Mouse (Mus musculus) kidney, postnatal 10 days (tissue): ENCODE data around the gene Ccdc81.

Experiments used
- DNase-seq: peaks from one replicate; pipeline ENCODE4 v3.0.0; 2021; ENCODE audit warnings: mixed read lengths

Gene Ccdc81

DNA sequence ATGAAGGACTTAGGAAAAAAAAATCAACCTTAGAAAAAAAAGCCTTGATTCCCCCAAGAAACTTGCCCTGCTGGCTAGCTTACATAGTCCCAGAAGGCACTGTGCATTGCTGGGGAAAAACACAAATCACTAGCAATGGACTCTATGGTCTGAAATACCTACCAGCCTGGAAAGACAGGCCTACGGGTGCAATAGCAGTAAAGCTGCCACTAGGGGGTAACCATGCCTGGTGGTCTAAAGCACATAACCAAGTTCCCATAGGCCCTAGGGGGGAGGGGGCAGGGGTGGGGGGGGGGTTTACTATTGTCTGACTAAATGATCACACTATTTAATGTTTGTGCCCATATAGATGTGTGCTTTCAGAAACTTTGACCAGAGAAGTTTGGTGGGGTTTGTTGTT is 38.7 kb downstream of the Ccdc81 start:
- DNase-seq, result no peak

DNA sequence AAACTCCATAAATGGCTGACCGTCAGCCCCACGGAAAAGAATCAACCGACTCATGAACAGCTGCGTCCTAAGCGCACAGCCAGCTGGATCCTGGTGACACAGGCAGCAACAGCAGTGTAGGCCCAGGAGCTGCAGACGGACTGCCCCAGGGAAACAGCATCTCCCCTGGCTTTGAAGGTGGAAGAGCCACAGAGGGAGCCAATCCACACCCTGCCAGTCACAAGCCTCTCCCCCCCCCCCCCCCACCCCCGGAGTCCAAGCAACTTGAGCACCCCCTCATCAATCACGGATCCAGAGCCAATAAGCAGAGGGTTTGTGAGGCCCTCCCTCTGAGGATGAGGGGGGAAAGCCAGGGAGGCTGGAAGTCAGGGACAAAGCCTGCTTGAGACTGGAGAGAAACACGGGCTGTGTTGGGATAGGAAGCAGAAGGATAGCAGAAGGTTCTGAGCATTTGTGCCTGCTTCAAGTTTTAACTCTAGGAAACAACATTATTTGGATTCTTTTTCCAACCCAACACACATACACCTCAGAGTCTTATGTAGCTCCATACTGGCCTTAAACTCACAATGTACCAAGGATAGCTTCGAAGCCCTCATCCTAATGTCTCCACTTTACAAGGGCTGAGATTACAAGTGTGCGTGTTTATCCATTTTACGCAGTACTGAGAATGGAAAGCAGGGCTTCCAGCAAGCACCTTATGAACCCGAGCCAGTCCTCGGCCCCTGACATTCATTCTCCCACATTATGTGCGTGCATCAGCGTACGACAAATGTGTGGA is 46.8 kb downstream of the Ccdc81 start:
- DNase-seq, result no peak

DNA sequence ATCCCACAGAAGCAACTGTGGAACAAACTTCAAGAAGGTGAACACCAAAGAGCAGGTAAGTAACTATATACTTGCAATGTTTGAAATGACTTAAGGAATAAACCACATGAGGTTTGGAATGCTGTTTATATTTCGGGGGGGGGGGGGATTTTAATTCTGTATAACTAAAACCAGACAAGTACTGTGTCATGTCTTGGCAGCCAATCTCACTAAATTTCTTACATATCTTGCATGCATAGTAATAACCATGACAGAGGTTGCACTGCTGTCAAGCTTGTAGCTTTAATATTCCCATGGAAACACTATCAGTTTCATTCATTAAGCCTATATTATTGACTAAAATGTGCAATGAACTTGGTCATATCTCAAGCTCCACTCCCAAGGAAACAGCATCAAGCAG is 48.2 kb downstream of the Ccdc81 start:
- DNase-seq, result no peak

DNA sequence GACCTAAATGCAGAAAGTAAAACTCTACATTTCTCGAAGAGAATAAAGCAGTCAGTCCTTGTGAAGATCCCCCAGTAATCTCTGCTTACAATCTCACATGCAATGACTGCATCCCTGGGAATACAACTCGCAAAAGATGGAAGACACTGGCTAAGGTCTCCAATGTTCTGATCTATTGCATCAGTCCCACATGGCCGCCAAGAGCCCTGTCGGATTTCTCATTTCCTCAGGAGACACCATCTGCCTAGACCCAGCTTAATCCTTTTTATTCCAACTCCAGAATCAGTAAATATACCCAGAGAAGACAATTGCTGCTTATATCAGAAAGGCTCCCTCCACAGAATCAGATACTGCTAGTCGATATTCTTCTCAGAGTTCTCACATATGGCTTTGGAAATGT is 50.3 kb downstream of the Ccdc81 start:
- no peak for DNase-seq

DNA sequence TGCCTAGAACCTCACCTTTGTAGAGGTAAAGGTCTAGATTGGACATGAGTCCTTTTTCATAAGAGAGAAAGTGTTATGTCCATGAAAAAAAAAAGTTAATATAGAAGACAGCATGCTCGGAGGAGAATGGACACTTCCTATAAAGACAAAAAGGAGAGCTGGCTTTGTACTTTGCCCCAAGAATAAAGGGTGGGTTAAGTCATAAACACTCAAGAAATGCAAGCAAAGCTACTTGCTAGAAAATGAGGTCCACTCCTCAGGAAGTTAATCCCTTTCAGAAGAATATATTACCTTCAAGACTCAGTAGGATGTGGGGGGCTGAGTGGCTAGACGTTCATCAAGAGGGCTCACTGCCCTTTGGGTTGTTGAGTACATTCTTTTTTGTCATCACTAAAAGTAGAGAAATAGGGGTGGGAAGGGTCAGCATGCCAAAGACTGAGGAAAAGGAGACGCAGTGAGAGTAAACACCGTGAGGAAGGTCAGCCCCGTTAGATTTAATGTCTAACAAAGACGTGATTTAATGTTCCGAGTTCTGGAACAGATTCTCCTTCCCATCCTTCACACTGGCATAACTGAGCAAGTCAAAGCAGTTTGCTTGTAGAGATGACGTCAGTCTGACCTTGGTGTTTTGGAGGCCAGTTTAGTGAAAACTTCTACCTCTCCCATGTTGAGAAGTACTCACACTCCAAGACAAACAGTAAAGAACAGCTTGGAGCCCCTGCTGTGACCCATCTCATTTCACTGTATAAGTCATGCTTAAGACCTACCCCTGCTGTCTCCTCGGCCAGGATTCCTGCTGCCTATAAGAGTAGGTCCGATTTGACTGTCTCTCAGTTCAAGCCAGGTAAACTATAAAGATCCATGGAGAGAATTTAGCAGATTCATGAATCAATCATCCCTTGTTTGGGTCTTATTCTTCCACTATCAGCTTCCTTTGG is 51.0 kb downstream of the Ccdc81 start:
- DNase-seq, result no peak

DNA sequence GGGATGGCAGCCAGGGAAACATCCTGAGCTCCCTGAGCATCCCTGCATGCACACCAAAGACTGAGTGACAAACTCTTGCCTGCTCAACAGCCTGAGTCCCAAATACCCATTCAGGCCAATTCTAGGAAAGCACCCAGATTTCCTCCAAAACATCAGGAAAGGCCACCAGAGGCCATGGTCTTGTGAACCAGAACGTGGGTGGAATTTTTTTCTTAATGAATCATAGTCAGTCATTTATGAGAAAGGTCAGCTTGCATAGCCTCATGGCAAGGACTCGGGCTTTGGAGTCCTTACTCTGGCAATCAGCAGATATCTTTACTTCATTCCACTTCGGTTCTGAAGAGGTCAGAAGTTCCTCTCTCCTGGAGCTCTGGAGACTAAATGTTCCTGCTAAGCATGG is 52.9 kb downstream of the Ccdc81 start:
- no peak for DNase-seq

DNA sequence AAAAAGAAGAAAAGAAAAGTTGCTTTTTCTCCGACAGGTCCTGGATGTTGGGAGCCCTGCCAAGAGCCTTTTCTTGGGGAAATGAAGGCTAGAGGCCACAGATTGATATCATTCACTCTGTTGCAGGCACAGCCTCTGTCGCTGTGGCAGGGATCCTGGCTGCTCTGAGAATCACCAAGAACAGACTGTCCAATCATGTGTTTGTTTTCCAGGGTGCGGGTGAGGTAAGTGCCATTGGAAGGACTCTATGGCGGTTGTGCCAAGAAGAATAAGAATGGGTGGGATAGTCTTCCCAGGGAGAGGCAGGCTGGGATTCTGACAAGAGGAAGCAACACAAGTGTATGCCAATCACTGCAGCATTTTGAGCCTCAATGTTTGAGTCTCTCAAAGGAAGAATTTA is 57.8 kb downstream of the Ccdc81 start:
- no peak for DNase-seq

DNA sequence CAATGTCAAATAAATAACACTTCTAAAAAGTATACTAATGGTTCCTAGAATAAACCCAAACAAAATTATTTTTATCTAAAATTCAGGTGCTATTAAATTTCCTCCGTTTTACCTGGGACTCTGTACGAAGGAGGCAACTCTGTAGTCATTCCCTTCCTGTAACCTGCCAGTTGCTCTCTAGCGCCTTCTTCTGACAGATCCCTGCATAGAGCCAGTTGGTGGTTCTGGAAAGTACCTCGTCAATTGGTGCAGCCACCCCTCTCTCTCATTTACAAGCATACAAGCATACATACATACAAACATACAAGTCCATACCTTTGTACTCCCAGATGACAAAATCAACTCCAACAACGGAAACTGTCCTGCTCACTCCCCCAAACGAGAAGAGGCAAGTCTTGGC is 59.9 kb downstream of the Ccdc81 start:
- peak; percentile 65 for DNase-seq

DNA sequence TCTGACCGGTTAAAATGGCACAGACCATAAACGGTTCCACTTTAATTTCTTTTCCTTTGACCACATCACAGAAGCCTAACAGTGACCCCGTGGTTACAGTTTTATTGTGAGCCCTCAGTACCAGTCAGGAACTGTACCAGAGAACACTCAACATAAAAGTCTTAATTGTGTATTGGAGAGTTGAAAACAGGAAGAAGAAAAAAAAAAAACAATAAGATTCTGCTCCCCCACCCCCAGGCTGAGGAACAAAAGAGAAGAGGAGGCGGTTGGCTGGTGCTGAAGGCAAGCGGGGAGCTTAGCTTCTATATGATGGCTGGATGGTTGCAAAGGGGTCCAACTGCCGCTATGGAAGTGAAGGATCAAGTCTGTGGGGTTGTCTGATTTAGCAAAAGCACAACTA is 60.3 kb downstream of the Ccdc81 start:
- no peak for DNase-seq

DNA sequence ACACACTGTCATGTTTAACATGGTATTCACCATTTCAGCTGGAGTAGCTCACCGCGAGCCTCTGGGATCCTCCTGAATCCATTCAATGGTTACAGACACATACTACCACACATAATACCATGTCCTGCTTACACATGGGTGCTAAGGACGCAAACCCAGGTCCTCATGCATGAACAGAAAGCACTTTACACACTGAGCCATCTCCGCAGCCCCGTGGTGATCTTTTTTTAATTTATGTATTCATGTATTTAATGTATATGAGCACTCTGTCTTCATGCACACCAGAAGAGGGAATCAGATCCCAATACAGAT is 61.1 kb downstream of the Ccdc81 start:
- no peak for DNase-seq

DNA sequence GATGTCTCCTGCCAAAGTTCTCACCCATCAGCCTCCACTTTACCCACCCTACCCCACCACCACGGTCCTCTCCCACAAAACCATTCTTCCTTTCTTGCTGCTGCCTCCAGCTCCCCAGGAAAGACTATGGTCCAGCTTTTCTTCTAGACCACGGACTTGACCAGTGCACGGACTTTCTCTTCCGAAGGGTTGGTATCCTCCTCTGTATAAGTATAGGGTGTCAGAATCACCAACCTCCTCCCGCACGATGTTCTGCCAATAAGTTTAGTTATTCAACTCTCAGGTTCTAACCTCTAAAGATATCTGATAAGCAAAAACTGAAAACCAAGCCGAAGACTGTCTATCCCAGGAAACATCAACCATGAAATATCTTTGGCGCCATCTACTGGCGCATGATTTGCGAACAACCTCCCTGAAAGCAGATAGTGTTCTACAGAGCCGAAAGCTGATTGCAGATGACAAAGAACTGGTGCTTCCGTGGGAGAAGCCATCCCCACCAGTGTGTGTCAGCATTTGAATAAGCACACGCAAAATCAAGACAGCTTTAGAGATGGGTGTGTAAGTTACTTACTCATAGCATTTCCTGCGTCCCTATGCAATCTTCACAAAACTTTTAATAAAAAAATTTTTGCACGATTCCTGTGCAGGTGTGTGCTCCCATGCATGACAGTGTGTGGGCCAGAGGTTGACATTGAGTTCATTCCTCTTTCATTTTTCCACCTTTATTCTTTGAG is 61.6 kb downstream of the Ccdc81 start:
- DNase-seq, result peak; percentile 91

DNA sequence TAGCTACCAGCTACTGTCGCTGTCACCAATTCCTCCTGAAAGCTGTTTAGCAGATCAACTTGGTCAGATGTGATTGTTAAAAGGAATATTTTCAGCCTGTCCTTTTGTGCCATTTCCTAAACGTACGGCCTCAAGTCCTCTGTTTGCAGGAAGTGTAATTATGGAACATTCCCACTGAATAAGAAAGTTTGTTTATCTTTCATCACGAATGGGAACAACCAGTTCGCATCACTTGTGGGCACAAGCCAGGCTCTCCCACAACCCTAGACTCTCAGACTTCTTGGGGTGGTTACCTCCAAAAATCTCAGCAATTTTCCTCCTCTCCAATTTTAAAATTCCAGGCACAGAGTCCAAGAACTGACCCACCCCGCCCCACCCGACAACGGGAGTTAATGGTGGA is 63.7 kb downstream of the Ccdc81 start:
- DNase-seq, result no peak

DNA sequence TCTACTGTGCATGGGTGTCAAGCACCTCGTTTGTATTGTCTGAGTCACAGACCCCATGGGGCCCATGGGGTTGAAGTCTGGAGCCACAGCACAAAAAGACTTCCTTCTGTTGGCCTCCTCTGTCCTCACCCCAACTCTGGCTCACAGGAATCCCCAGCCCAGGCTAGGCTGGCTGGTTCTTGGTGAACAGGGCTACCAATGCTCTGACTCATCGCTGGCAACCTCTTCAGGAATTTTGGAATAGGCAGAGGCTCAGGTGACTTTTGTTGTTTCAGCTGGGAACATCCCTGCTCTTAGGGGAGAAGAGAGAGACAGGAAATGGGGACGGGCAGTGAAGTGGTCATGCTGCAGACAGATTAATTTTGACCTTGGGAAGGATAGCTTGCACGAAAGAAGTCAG is 65.6 kb downstream of the Ccdc81 start:
- DNase-seq, result no peak

DNA sequence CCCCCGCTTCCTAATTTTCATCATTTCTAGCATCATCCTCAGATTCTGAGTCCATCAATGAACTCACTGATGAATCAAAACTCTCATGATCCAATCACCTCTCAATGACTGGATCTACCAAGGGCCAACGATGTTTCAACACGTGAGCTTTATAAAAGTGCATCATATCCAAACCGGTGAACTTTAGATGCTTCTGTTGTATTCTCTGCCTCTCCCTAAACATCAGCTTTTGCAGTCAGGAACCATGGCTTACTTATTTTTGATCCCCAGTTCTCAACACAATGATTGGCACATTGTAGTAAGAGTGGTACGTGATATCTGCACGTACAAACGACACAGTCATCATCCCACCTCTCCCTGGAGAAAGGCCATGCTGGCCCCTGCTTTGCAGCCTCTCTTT is 66.8 kb downstream of the Ccdc81 start:
- DNase-seq, result no peak

DNA sequence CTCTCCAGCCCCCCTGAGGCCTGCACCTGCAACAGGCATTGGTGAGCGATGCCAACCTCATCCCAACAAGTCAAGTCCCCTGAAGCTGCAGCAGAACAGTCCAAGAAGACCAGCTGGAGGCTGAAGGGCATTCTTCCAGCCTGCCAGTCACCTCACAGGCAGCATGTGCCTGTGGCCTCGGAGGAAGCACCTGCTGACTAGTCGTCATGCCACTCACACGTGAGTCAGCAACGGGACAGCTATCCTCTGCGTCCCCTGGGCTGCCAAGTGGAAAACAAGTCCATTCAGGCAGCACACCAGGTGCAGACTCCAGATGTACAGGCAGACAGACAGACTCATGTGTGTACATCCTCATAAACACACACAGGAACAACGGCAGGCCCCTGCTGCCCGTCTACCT is 67.9 kb downstream of the Ccdc81 start:
- DNase-seq, result no peak

DNA sequence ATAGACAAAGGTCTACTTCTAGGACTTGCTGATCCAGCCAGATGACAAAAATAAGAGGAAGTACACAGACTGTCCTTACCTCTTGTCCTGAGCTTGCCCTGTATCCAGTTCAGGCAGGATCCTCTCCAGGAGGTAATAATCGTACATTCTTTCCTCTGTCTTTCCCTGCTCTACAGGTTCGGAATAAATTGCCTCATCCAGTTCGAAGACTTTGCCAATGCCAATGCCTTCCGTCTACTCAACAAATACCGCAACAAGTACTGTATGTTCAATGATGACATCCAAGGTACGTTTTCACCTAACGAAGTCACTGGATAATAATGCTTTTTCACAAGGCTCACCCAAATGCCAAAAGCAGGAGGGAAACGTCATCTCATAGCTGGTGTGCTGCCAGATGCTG is 69.9 kb downstream of the Ccdc81 start:
- no peak for DNase-seq

DNA sequence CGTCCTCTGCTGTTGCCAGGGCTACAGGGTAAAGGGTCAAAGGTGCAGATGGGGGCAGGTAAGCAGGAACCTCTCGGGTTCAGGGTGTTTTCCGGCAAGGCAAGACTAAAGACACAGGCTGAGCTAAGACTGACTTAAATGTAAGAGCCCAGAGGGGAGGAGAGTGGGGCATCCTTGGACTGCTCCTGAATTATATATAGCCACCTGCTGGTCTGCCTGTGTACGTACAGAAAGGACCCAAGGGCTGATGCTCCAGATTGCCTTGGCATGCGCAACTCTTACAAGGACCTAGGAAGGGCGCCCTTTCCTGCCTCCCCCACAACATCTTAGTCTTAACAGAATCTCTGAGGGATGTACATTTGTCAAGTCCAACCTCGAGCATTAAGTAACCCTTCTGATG is 74.2 kb downstream of the Ccdc81 start:
- DNase-seq, result peak; percentile 35

DNA sequence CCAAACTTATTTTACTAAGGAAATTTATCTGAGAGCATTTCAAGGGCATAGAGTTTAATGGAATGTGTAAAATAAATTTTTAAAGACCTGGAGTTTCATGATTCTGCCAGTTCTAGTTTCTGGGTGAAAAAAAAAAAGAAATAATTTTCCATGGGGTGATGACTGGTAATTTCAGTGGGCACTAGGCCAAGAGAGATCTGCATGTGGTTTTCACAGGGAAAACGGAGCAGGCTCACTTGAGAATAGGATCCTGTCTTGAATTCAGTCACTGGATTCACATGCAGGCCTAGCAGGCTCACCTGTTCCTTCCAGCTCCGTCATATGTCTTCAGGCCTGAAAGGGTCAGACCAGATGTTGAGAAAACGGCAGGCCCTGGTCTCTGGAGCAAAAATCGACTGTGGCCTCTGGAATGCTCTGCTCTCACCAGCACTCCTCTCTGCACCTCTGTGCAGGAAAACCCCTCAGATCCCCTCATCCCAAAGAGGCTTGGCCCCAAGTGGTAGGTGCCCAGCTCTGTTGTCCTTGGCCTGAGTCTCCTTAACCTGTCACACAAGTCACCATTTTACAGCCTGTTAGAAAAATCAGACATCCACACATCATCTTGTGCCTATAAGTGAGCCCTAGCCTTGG is 74.9 kb downstream of the Ccdc81 start:
- no peak for DNase-seq
